Mouse (Mus musculus) natural killer cell, adult 2 months (primary cell): Measurements from ENCODE around the gene Olfr463.

Experiments
- DNase-seq, 2 experiments: peaks; one replicate each; pipeline ENCODE4 v3.0.0; 2022; ENCODE audit warnings: low spot score in 2 of 2

The Olfr463 gene

GRCm38 (mm10) chr11:87846968-87847600 is 50.1 kb downstream of the Olfr463 start:
- DNase-seq: no peak
